Mouse (Mus musculus) lung, adult 2 months (tissue): ENCODE measurements around the gene Zswim2.
"Not testable (repeated sequence)": the region's sequence is repeated elsewhere in the genome, so short reads cannot be mapped to it uniquely, and the experiment has no call there.

Source experiments
- CTCF ChIP-seq: fragments of 200-500 bp; IDR thresholded peaks from 2 replicates; pipeline ENCODE4 v1.5.1; 2011; ENCODE audit warnings: mild to moderate bottlenecking, low read length, control low read depth; ENCODE audit not compliant: insufficient read depth
- POLR2A ChIP-seq: fragments of 200-500 bp; IDR thresholded peaks from 2 replicates; pipeline ENCODE4 v1.6.1; 2011; ENCODE audit warnings: low read depth, mild to moderate bottlenecking, control low read depth, low read length, borderline replicate concordance; ENCODE audit errors: extremely low read depth

GRCm38 (mm10) chr2:83984443-83984842 lies 43.4 kb upstream of the Zswim2 start, which contains the start of gene Gm13697:
- TF ChIP-seq POLR2A, CTCF: not testable (repeated sequence)
